Mouse (Mus musculus): ENCODE data around the gene Polh. TPM values are rescaled to one million over a fixed set of nuclear protein-coding genes. Genes with fewer than 3 reads are reported as not detected.

Polh gene
- polyA plus RNA-seq, 2 experiments from 2014 or later, result 7.1 to 8.2 TPM

- ATAC-seq, result no peak
Measured at GRCm38 (mm10) chr17:46167014-46167413, 35.4 kb downstream of the Polh start.

- no peak for ATAC-seq
Measured at GRCm38 (mm10) chr17:46166270-46166669, 36.2 kb downstream of the Polh start.

- ATAC-seq, result no peak
Measured at GRCm38 (mm10) chr17:46165460-46165859, 37.0 kb downstream of the Polh start.

GRCm38 (mm10) chr17:46164791-46165190 is 37.7 kb downstream of the Polh start:
- ATAC-seq, result no peak

GRCm38 (mm10) chr17:46164301-46164700 is 38.1 kb downstream of the Polh start:
- ATAC-seq, result no peak

- peak; percentile 57 for ATAC-seq
Measured at GRCm38 (mm10) chr17:46162951-46163421, 39.5 kb downstream of the Polh start.

- no peak for ATAC-seq
Measured at GRCm38 (mm10) chr17:46162551-46162950, 39.9 kb downstream of the Polh start.

- ATAC-seq, result no peak
Measured at GRCm38 (mm10) chr17:46161710-46162109, 40.7 kb downstream of the Polh start.

- no peak for ATAC-seq
Measured at GRCm38 (mm10) chr17:46161179-46161578, 41.3 kb downstream of the Polh start.

GRCm38 (mm10) chr17:46160686-46161085 is 41.8 kb downstream of the Polh start, which contains the start of gene Gtpbp2:
Gene Gtpbp2 (plus strand): TSS chr17:46161032.
- peak; percentile 88 for ATAC-seq

- peak; percentile 55 for ATAC-seq
Measured at GRCm38 (mm10) chr17:46160090-46160662, 42.3 kb downstream of the Polh start.

GRCm38 (mm10) chr17:46159236-46159635 is 43.2 kb downstream of the Polh start:
- no peak for ATAC-seq

- ATAC-seq, result no peak
Measured at GRCm38 (mm10) chr17:46157131-46157530, 45.3 kb downstream of the Polh start.

- no peak for ATAC-seq
Measured at GRCm38 (mm10) chr17:46156680-46157079, 45.8 kb downstream of the Polh start.

- no peak for ATAC-seq
Measured at GRCm38 (mm10) chr17:46154336-46154735, 48.1 kb downstream of the Polh start.

GRCm38 (mm10) chr17:46152847-46153782 is 49.3 kb downstream of the Polh start, which contains the start of gene Mad2l1bp:
Gene Mad2l1bp (minus strand): TSS chr17:46153553.
- peak; percentile 98 for ATAC-seq

GRCm38 (mm10) chr17:46143578-46144423 is 58.6 kb downstream of the Polh start, which contains the start of gene Rsph9:
Gene Rsph9 (minus strand): TSS chr17:46144216.
- peak; percentile 99 for ATAC-seq

- ATAC-seq, result no peak
Measured at GRCm38 (mm10) chr17:46139872-46140271, 62.6 kb downstream of the Polh start.

GRCm38 (mm10) chr17:46138563-46139236 is 63.7 kb downstream of the Polh start:
- ATAC-seq, result no peak

- ATAC-seq, result no peak
Measured at GRCm38 (mm10) chr17:46132862-46133261, 69.6 kb downstream of the Polh start.

GRCm38 (mm10) chr17:46132058-46132718 is 70.3 kb downstream of the Polh start:
- ATAC-seq, result peak; percentile 71
